In genomic region chr9:84922306-84922705, GRCm38 (mm10) we compare ENCODE assay signal across 23 mouse cellular contexts.
DNase-seq lines count a peak whose midpoint lies in the region; ATAC-seq and TF ChIP-seq lines count a peak whose summit lies in the region.
"Had no signal": no experiment of that assay in that cellular context is flagged by ENCODE, and none has a peak within 500 bp of the region (broad histone marks: within the 10 kb centered on the region; RNA-seq: fewer than 3 reads in every experiment).

No protein-coding gene starts in this region.

- no peak overlapping the region for H3K4me3 ChIP-seq in lung, postnatal 0 days (ENCODE audit: low read depth, low read length)
- H3K4me3 ChIP-seq in lung, adult 2 months (replicated peaks; ENCODE audit: extremely low read depth, low read depth, low read length) = no peak overlapping the region
- no peak overlapping the region for H3K4me3 ChIP-seq in intestine, embryonic 15.5 days (replicated peaks)
- H3K4me3 ChIP-seq in intestine, embryonic 16.5 days (ENCODE audit: low read length) = no peak overlapping the region
- H3K4me3 ChIP-seq in stomach, postnatal 0 days (ENCODE audit: low read depth, low read length) = no peak overlapping the region
- H3K4me3 ChIP-seq: embryonic facial prominence, embryonic 13.5 days; embryonic facial prominence, embryonic 15.5 days; erythroblast, embryonic 14.5 days; forebrain, embryonic 13.5 days; forebrain, embryonic 15.5 days had no signal

- no peaks in the 10 kb centered on the region for H3K4me1 ChIP-seq in lung, postnatal 0 days (ENCODE audit: insufficient read depth, low read depth, low read length)
- H3K4me1 ChIP-seq in lung, adult 2 months (ENCODE audit: control insufficient read depth, insufficient read depth, low read length) = no peaks in the 10 kb centered on the region
- no peaks in the 10 kb centered on the region for H3K4me1 ChIP-seq in intestine, embryonic 15.5 days (replicated peaks)
- no peaks in the 10 kb centered on the region for H3K4me1 ChIP-seq in intestine, embryonic 16.5 days (ENCODE audit: control insufficient read depth, insufficient read depth, low read length)
- no peaks in the 10 kb centered on the region for H3K4me1 ChIP-seq in stomach, postnatal 0 days (replicated peaks; ENCODE audit: control insufficient read depth, insufficient read depth)
- H3K4me1 ChIP-seq: embryonic facial prominence, embryonic 13.5 days; embryonic facial prominence, embryonic 15.5 days; forebrain, embryonic 13.5 days; forebrain, embryonic 15.5 days had no signal

- DNase-seq in lung, postnatal 0 days (ENCODE audit: low spot score) = peak; percentile 5
- no peak for DNase-seq in lung, adult 2 months
- DNase-seq in stomach, postnatal 0 days (ENCODE audit: low spot score) = peak; percentile 15
- DNase-seq in right cerebral cortex, postnatal 25 days = no peak
- DNase-seq in frontal cortex, postnatal 36 days (ENCODE audit: low spot score in 2 of 2) = no peak
- DNase-seq: adrenal gland, adult 2 months; adrenal gland, postnatal 10 days; adrenal gland, postnatal 25 days; cerebellum, adult 11 months; cerebellum, adult 18-20 months; cerebellum, adult 8-10 months; cerebellum, adult 9-11 months; cerebellum, postnatal 14 days; cerebellum, postnatal 36 days; embryo, embryonic 11 days had no signal

- H3K36me3 ChIP-seq in lung, postnatal 0 days (ENCODE audit: insufficient read depth, low read length) = no peaks in the 10 kb centered on the region
- H3K36me3 ChIP-seq in intestine, embryonic 15.5 days = no peaks in the 10 kb centered on the region
- H3K36me3 ChIP-seq in intestine, embryonic 16.5 days (ENCODE audit: control insufficient read depth, insufficient read depth, low read length) = no peaks in the 10 kb centered on the region
- H3K36me3 ChIP-seq in stomach, postnatal 0 days (ENCODE audit: control insufficient read depth, insufficient read depth, low read length) = no peaks in the 10 kb centered on the region
- H3K36me3 ChIP-seq: embryonic facial prominence, embryonic 13.5 days; embryonic facial prominence, embryonic 15.5 days; forebrain, embryonic 15.5 days had no signal

- WGBS in lung, postnatal 0 days = 45% methylated on average over 4 of the region's 4 CpGs
- WGBS in lung, adult 2 months = 66% methylated on average over 4 of the region's 4 CpGs
- 63% methylated on average over 4 of the region's 4 CpGs for WGBS in intestine, embryonic 15.5 days
- WGBS in intestine, embryonic 16.5 days = 56% methylated on average over 4 of the region's 4 CpGs
- WGBS in stomach, postnatal 0 days = 53% methylated on average over 4 of the region's 4 CpGs

- H3K27ac ChIP-seq in lung, postnatal 0 days (ENCODE audit: low read length) = no peak overlapping the region
- no peak overlapping the region for H3K27ac ChIP-seq in intestine, embryonic 15.5 days
- H3K27ac ChIP-seq in intestine, embryonic 16.5 days (ENCODE audit: low read length) = no peak overlapping the region
- H3K27ac ChIP-seq in stomach, postnatal 0 days (replicated peaks) = no peak overlapping the region
- H3K27ac ChIP-seq: embryonic facial prominence, embryonic 13.5 days; embryonic facial prominence, embryonic 15.5 days; forebrain, embryonic 13.5 days; forebrain, embryonic 15.5 days had no signal

- ATAC-seq in lung, postnatal 0 days = no peak
- peak; percentile 92 for ATAC-seq in intestine, embryonic 15.5 days
- peak; percentile 95 for ATAC-seq in intestine, embryonic 16.5 days
- ATAC-seq in stomach, postnatal 0 days (ENCODE audit: low FRiP score, low TSS enrichment) = no peak
- ATAC-seq in erythroid progenitor cell, adult 5-6 weeks (replicated peaks; ENCODE audit: low FRiP score, poor library complexity, severe bottlenecking) = no peak
- ATAC-seq: forebrain, embryonic 13.5 days; forebrain, embryonic 15.5 days had no signal

- no peak overlapping the region for H3K4me2 ChIP-seq in lung, postnatal 0 days (replicated peaks; ENCODE audit: low read depth, low read length)
- no peak overlapping the region for H3K4me2 ChIP-seq in intestine, embryonic 15.5 days (replicated peaks)
- H3K4me2 ChIP-seq in intestine, embryonic 16.5 days (ENCODE audit: low read depth, low read length) = no peak overlapping the region
- no peak overlapping the region for H3K4me2 ChIP-seq in stomach, postnatal 0 days (replicated peaks; ENCODE audit: low read depth)
- H3K4me2 ChIP-seq: embryonic facial prominence, embryonic 13.5 days; embryonic facial prominence, embryonic 15.5 days; forebrain, embryonic 13.5 days; forebrain, embryonic 15.5 days had no signal

- TF ChIP-seq EP300 in lung, postnatal 0 days (IDR thresholded peaks at IDR 0.05) = no peak
- no peak for TF ChIP-seq EP300 in stomach, postnatal 0 days (optimal IDR thresholded peaks at IDR 0.05)

- H3K9ac ChIP-seq in lung, postnatal 0 days (replicated peaks; ENCODE audit: low read depth) = no peak overlapping the region
- H3K9ac ChIP-seq in intestine, embryonic 15.5 days = no peak overlapping the region
- no peak overlapping the region for H3K9ac ChIP-seq in intestine, embryonic 16.5 days (ENCODE audit: low read depth, low read length)
- H3K9ac ChIP-seq in stomach, postnatal 0 days (ENCODE audit: low read length) = no peak overlapping the region
- H3K9ac ChIP-seq: embryonic facial prominence, embryonic 13.5 days; embryonic facial prominence, embryonic 15.5 days; forebrain, embryonic 13.5 days; forebrain, embryonic 15.5 days had no signal

- TF ChIP-seq CTCF in lung, postnatal 0 days (IDR thresholded peaks at IDR 0.05) = no peak
- TF ChIP-seq CTCF in lung, adult 2 months (IDR thresholded peaks at IDR 0.05; ENCODE audit: insufficient read depth, low read length) = no peak
- TF ChIP-seq CTCF in stomach, postnatal 0 days (IDR thresholded peaks at IDR 0.05; ENCODE audit: low read depth) = no peak

- H3K9me3 ChIP-seq in lung, postnatal 0 days (ENCODE audit: low read length) = no peaks in the 10 kb centered on the region
- H3K9me3 ChIP-seq in intestine, embryonic 15.5 days = no peaks in the 10 kb centered on the region
- H3K9me3 ChIP-seq in intestine, embryonic 16.5 days (ENCODE audit: control insufficient read depth, low read length) = no peaks in the 10 kb centered on the region
- H3K9me3 ChIP-seq in stomach, postnatal 0 days (ENCODE audit: control insufficient read depth, low read length) = no peaks in the 10 kb centered on the region
- H3K9me3 ChIP-seq: embryonic facial prominence, embryonic 13.5 days; embryonic facial prominence, embryonic 15.5 days; forebrain, embryonic 13.5 days; forebrain, embryonic 15.5 days had no signal

- no peaks in the 10 kb centered on the region for H3K27me3 ChIP-seq in lung, postnatal 0 days (replicated peaks; ENCODE audit: insufficient read depth, low read length)
- no peaks in the 10 kb centered on the region for H3K27me3 ChIP-seq in intestine, embryonic 15.5 days (replicated peaks)
- no peaks in the 10 kb centered on the region for H3K27me3 ChIP-seq in intestine, embryonic 16.5 days (replicated peaks; ENCODE audit: control insufficient read depth, insufficient read depth, low read length)
- no peaks in the 10 kb centered on the region for H3K27me3 ChIP-seq in stomach, postnatal 0 days (ENCODE audit: control insufficient read depth, insufficient read depth, low read length)
- H3K27me3 ChIP-seq: embryonic facial prominence, embryonic 13.5 days; embryonic facial prominence, embryonic 15.5 days; forebrain, embryonic 13.5 days; forebrain, embryonic 15.5 days had no signal

- no peak for TF ChIP-seq POLR2A in lung, adult 2 months (IDR thresholded peaks at IDR 0.05; ENCODE audit: borderline replicate concordance, extremely low read depth, low read depth, low read length)

Comparison
In these comparisons a context has a peak if more than half of its experiments do, and no peak if none do; other contexts are left out.
1. DNase-seq: peak in lung, postnatal 0 days (single experiment) and stomach, postnatal 0 days (single experiment); none in lung, adult 2 months (single experiment), right cerebral cortex, postnatal 25 days (single experiment) and frontal cortex, postnatal 36 days (0 of 2).
2. ATAC-seq: peak in intestine, embryonic 15.5 days (single experiment) and intestine, embryonic 16.5 days (single experiment); none in lung, postnatal 0 days (single experiment), stomach, postnatal 0 days (single experiment) and erythroid progenitor cell, adult 5-6 weeks (single experiment).